Mouse (Mus musculus) mammary gland, adult 2 months (tissue): Measurements from ENCODE around the gene Gbp5. TPM values are rescaled to one million over a fixed set of nuclear protein-coding genes. Genes with fewer than 3 reads are reported as not detected.

Source experiments
- polyA plus RNA-seq: library from polyadenylated mRNA; depleted of rRNA; stranded (reverse); fragments of >200 nt; gene quantifications from 2 replicates; pipeline ENCODE4 v1.2.3, GENCODE M21; 2012; ENCODE audit warnings: low replicate concordance; rRNA removed

The Gbp5 gene
- polyA plus RNA-seq: 2.9 and 4.8 TPM in 2 replicates

GRCm38 (mm10) chr3:142493536-142494061 lies at the start of gene Gbp5:
Gene Gbp5, plus strand, starts transcription at chr3:142493978.

DNA sequence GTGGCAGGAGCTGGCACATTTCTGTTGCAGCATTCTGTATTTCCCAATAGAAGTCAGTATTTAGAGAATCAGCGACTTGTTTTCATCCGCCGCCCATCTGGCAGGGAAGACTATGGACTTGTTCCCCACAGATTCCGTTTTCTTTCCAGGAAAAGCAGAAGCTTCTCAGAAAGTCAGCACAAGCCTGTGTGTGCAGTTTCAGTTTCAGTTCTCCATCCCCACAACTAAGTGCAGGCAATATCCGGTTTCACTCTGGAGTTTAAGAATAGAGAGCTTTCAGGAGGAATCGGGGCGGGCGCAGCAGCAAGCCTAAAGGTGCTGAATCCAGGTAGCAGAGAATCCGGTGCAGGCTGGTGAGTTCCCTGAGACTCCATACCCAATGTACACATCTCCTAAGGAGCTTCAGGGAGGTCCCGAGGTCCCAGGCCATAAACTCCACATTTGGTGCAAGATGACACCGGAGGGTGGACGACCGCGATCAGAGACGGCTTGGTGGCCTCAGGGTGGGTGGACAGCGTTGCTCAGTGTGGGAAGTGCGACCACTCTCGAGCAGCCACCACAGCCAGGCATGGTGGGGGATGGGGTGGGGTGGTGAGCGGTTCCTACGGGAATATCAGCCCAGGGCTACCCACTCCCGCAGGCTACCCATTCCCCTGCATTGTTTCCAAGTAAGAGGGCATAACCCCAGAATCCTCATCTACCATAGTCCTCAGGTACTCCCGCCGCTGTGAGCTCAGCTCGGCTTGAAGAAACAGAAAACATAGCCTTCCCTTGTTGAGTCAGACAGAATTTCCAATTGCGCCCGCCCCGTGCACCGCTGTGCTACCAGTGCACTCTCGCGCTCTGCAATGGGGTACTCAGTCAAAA lies 36.5 kb downstream of the Gbp5 start, which contains the start of gene Gbp7:
Gene Gbp7, plus strand, starts transcription at position 256 of the 867 bp plus-strand sequence.

DNA sequence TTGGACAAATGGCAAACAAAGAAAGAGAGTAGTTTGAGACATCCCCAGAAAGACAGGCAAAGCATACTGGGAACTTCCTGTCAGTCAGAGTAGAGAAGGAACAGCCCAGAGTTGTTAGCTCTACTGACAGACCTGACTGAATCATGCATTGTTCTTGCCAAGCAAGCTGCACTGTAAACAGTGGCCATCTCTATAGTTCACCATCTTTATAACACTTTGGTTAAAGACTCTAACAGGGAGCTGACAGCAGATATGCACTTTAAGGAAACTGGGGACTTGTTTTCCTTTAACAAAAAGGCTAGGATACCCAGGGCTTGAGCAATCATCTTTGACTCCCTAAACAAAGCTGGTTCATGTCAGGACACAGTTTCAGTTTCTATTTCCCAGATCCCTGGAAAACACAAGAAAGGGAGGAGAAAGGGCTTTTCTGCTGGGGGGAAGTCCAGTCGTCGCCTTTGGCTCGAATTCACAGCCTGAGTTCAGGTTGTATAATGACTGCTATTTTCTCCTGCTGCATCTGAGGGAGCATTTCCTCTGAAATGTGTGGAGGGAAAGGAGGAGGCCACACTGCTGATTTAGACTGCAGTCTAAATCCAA lies 66.0 kb downstream of the Gbp5 start, which contains the start of gene Gbp3:
Gene Gbp3, plus strand, starts transcription at position 395 of the 597 bp plus-strand sequence.

Other genes starting within 250 kb of the Gbp5 start
- 55.1 and 86.2 TPM in 2 replicates for gene Pdlim5, start 98.3 kb upstream of the Gbp5 start, polyA plus RNA-seq
- 2.9 and 4.7 TPM in 2 replicates for gene Gbp7, start 36.4 kb downstream of the Gbp5 start, polyA plus RNA-seq
- gene Gbp3, start 66.0 kb downstream of the Gbp5 start, polyA plus RNA-seq: 36.7 and 54.5 TPM in 2 replicates
- 0.26 and 0.96 TPM in 2 replicates for gene Gbp2b, start 100.9 kb downstream of the Gbp5 start, polyA plus RNA-seq
- gene Gbp2, start 126.6 kb downstream of the Gbp5 start, polyA plus RNA-seq: 18.6 and 43.2 TPM in 2 replicates
- 2.6 and 8.3 TPM in 2 replicates for gene Kyat3, start 207.1 kb downstream of the Gbp5 start, polyA plus RNA-seq